Mouse (Mus musculus) 3134 (cell line): ENCODE data around the gene Stk11.
"Not testable (repeated sequence)": the region's sequence is repeated elsewhere in the genome, so short reads cannot be mapped to it uniquely, and the experiment has no call there.

ENCODE experiments used
- DNase-seq: peaks from one replicate; pipeline ENCODE4 v3.0.0-alpha.2; 2011; ENCODE audit warnings: low spot score; ENCODE audit not compliant: insufficient read length; ENCODE audit errors: extremely low read depth

Stk11 gene

GRCm38 (mm10) chr10:80154384-80154783, 38.8 kb downstream of the Stk11 start:
- DNase-seq = peak; percentile 12

GRCm38 (mm10) chr10:80155277-80155676, 39.7 kb downstream of the Stk11 start:
- no peak for DNase-seq

GRCm38 (mm10) chr10:80156002-80156751, 40.6 kb downstream of the Stk11 start:
- no peak for DNase-seq

GRCm38 (mm10) chr10:80156752-80157053, 41.1 kb downstream of the Stk11 start:
- no peak for DNase-seq

- DNase-seq = no peak
These were observed 41.7 kb downstream of the Stk11 start for GRCm38 (mm10) chr10:80157141-80157929.

GRCm38 (mm10) chr10:80158307-80158986, 42.8 kb downstream of the Stk11 start:
- DNase-seq = peak; percentile 85

- DNase-seq = no peak
These were observed 43.5 kb downstream of the Stk11 start for GRCm38 (mm10) chr10:80159021-80159560.

GRCm38 (mm10) chr10:80159561-80160454, 44.2 kb downstream of the Stk11 start:
- peak; percentile 100 for DNase-seq

- DNase-seq = peak; percentile 99
These were observed 45.1 kb downstream of the Stk11 start for GRCm38 (mm10) chr10:80160455-80161371.

GRCm38 (mm10) chr10:80161522-80162242, 46.1 kb downstream of the Stk11 start:
- DNase-seq = no peak

GRCm38 (mm10) chr10:80162243-80162608, 46.6 kb downstream of the Stk11 start:
- no peak for DNase-seq

GRCm38 (mm10) chr10:80162716-80163299, 47.2 kb downstream of the Stk11 start:
- no peak for DNase-seq

GRCm38 (mm10) chr10:80163721-80164120, 48.1 kb downstream of the Stk11 start:
- peak; percentile 87 for DNase-seq

- no peak for DNase-seq
These were observed 48.8 kb downstream of the Stk11 start for GRCm38 (mm10) chr10:80164161-80164997.

- DNase-seq = peak; percentile 87
These were observed 49.4 kb downstream of the Stk11 start for GRCm38 (mm10) chr10:80164998-80165344.

GRCm38 (mm10) chr10:80165392-80166128, 50.0 kb downstream of the Stk11 start, which contains the start of gene Cirbp:
TSS of gene Cirbp (plus strand) at chr10:80165985.
- DNase-seq = peak; percentile 79

GRCm38 (mm10) chr10:80166136-80166535, 50.5 kb downstream of the Stk11 start:
- DNase-seq = not testable (repeated sequence)
